Mouse (Mus musculus): ENCODE measurements around the gene Fosl2. TPM values are rescaled to one million over a fixed set of nuclear protein-coding genes. Genes with fewer than 3 reads are reported as not detected.

The Fosl2 gene
- polyA plus RNA-seq, 1 experiment from 2014 or later = 0.63 TPM

DNA sequence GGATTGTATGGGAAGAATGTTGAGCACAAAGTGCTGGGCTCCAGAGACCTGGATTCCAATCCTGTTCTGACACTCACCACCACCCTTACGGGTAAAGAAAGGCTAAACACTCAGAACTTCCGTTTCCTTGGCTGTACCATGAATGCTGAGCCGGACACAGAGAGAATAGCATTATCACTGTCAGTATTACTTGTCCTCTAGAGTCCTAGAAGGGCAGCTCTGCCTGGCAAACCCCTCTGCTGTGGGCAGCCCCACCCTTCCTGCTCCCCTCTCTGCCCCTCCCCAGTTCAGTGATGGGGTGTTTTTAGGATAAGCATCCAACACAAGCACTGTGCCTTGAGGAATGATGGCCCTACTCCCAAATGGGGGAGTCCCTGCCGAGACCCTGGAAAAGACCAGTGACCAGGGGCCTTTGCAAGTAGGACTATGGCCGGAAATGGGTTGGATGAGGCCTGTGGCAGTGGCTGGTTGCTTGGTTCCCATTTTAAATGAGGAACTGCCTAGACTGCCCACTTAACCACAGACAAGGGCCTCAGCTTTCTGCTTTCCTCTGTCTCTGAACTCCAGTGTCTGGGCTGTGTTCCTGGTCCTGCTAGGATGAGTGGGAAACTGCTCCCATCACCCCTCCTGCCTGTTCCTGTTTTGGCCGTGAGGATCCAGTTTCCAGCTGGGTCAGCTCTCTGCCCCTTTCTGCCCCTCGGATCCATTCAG, 23.2 kb upstream of the Fosl2 start:
- no peaks in the 10 kb centered on the region for H3K9me3 ChIP-seq (replicated peaks)
- no peaks in the 10 kb centered on the region for H3K27me3 ChIP-seq (ENCODE audit: low read depth, poor library complexity, severe bottlenecking)
- H3K4me1 ChIP-seq = no peaks in the 10 kb centered on the region
- WGBS = 78% methylated on average over 7 of the region's 7 CpGs
- no peaks in the 10 kb centered on the region for H3K36me3 ChIP-seq
- DNase-seq (ENCODE audit: low spot score) = no peak
- H3K4me3 ChIP-seq = no peak overlapping the region
- H3K27ac ChIP-seq = no peak overlapping the region

DNA sequence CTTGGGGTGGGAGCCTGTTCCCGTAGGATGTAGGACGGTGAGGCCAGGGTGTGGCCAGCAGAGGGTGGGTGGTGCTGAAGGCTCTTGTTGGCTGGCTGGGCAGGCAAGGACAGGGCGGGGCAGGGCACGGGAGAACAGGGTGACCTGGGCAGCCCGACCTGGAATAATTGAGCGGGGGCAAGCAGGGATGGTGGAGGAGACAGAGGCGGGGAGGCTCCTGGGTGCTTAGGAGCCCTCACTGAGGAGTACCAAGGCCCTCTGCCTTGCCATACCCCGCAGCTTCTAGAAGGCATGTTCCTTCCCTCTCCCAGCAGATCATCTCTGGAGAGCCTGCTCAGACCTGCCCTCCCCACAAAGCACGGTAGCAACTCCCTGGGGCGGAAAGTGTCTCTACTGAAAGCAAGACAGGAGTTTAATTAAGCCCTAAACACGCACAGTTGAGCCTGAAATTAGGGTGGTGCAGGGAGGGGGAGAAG, 14.7 kb upstream of the Fosl2 start:
- Histone ChIP-seq H3K4me3 (no peak overlapping the region), H3K36me3 (no peaks in the 10 kb centered on the region), H3K27me3 (ENCODE audit: low read depth, poor library complexity, severe bottlenecking) (no peaks in the 10 kb centered on the region), H3K27ac (no peak overlapping the region; the same call in 1 of the 2 replicates), H3K4me1 (peaks cover 14% of the 10 kb centered on the region), H3K9me3 (replicated peaks) (no peaks in the 10 kb centered on the region)
- DNase-seq (ENCODE audit: low spot score) = no peak
- 45% methylated on average over 11 of the region's 11 CpGs for WGBS

- H3K9me3 ChIP-seq (replicated peaks) = no peaks in the 10 kb centered on the region
- H3K4me1 ChIP-seq = peaks cover 14% of the 10 kb centered on the region
- 75% methylated on average over 6 of the region's 6 CpGs for WGBS
- H3K27me3 ChIP-seq (ENCODE audit: low read depth, poor library complexity, severe bottlenecking) = no peaks in the 10 kb centered on the region
- DNase-seq (ENCODE audit: low spot score) = no peak
- no peak overlapping the region for H3K27ac ChIP-seq
- H3K36me3 ChIP-seq = no peaks in the 10 kb centered on the region
- H3K4me3 ChIP-seq = no peak overlapping the region
These were observed 13.7 kb upstream of the Fosl2 start for GRCm38 (mm10) chr5:32121936-32122335.

- Histone ChIP-seq H3K4me1 (peaks cover 14% of the 10 kb centered on the region), H3K9me3 (replicated peaks) (no peaks in the 10 kb centered on the region), H3K27me3 (ENCODE audit: low read depth, poor library complexity, severe bottlenecking) (no peaks in the 10 kb centered on the region), H3K36me3 (no peaks in the 10 kb centered on the region), H3K4me3 (no peak overlapping the region), H3K27ac (no peak overlapping the region)
- DNase-seq (ENCODE audit: low spot score) = no peak
- 87% methylated on average over 5 of the region's 5 CpGs for WGBS
These were observed 13.2 kb upstream of the Fosl2 start for GRCm38 (mm10) chr5:32122363-32122762.

DNA sequence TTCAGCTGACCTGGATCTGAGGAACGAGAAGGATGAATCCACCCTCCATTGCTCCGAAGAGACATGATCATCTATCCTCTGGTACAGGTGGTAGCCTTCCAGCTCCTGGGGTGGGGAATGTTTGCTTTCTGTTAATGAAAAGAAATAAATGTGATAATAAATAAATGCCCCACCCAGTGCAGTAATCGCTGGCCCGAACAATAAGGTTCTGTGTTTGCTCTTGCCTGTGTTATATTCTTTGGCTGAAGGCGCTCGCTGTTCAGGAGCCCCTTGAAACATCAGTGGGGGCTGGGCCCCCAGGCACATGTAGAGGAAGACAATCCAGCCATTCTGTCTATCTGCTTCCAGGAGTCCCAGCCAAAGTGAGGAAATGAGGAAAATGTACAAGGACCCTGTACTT, 10.6 kb upstream of the Fosl2 start:
- WGBS = 89% methylated on average over 6 of the region's 6 CpGs
- H3K27ac ChIP-seq = no peak overlapping the region

DNA sequence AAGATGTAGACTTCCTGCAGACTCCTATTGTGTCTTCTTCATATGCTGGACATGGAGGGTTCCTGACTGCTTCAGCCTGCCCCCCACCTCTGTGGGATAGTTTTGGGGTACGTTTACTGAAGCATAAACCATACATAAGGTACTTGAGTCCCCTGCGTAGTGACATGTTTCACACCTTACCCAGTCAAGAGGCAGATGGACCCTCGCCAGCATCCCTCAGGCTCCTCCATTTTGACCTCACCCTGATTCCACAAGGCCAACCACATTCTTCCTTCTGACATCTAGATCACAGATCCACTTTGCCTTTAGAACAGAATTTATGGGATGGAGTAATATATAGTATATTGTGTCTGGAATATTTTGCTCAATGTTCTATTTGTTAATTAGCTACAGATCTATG, 8.4 kb upstream of the Fosl2 start:
- H3K4me1 ChIP-seq = peaks cover 4% of the 10 kb centered on the region; the same call in 1 of the 2 replicates
- no peak for DNase-seq (ENCODE audit: low spot score)
- H3K27me3 ChIP-seq (ENCODE audit: low read depth, poor library complexity, severe bottlenecking) = peaks cover 21% of the 10 kb centered on the region
- H3K9me3 ChIP-seq (replicated peaks) = no peaks in the 10 kb centered on the region
- 88% methylated on average over 3 of the region's 3 CpGs for WGBS
- no peak overlapping the region for H3K27ac ChIP-seq
- H3K36me3 ChIP-seq = no peaks in the 10 kb centered on the region
- H3K4me3 ChIP-seq = no peak overlapping the region

More for the DNA sequence above, 10.6 kb upstream of the Fosl2 start:
- Histone ChIP-seq H3K27me3 (ENCODE audit: low read depth, poor library complexity, severe bottlenecking) (no peaks in the 10 kb centered on the region), H3K36me3 (no peaks in the 10 kb centered on the region), H3K4me3 (no peak overlapping the region), H3K4me1 (peaks cover 16% of the 10 kb centered on the region), H3K9me3 (replicated peaks) (no peaks in the 10 kb centered on the region)
- DNase-seq (ENCODE audit: low spot score) = no peak

- H3K27me3 ChIP-seq (ENCODE audit: low read depth, poor library complexity, severe bottlenecking) = peaks cover 28% of the 10 kb centered on the region
- WGBS = 44% methylated on average over 3 of the region's 3 CpGs
These were observed 7.7 kb upstream of the Fosl2 start for GRCm38 (mm10) chr5:32127927-32128326.

DNA sequence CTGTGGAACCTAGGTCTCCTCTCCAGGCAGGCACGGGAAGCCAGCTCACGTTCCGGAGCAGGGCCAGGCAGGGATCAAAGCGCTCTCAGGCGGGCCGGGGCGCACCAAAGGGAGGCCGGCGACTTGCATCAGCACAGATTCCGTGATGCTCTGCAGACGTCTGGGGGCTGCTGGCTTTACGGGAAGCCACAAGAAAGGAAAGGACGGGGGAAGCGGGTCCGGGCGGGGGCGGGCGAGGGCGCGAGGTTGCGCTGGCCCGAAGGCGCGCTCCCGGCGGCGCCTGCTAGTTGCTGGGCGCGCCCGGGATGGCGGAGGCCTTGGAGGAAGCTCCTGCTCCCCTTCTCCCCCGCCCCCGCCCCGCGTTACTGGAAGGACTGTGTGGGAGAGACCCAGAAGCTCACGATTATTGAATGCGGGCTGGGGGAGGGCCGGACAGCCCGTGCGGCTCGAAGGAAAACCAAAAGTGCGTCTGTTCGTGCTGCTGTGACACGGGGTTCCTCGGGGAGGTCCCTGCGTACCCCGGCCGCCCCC, 2.6 kb upstream of the Fosl2 start:
- under 1% methylated on average over 47 of the region's 48 CpGs for WGBS
- Histone ChIP-seq H3K36me3 (no peaks in the 10 kb centered on the region), H3K4me1 (peaks cover 47% of the 10 kb centered on the region), H3K27me3 (ENCODE audit: low read depth, poor library complexity, severe bottlenecking) (peaks cover 60% of the 10 kb centered on the region), H3K9me3 (replicated peaks) (no peaks in the 10 kb centered on the region), H3K27ac (peak overlapping the region; percentile 82), H3K4me3 (peak overlapping the region; percentile 69)
- peak; percentile 81 for DNase-seq (ENCODE audit: low spot score)

More at GRCm38 (mm10) chr5:32127927-32128326, 7.7 kb upstream of the Fosl2 start:
- Histone ChIP-seq H3K36me3 (no peaks in the 10 kb centered on the region), H3K4me3 (no peak overlapping the region), H3K9me3 (replicated peaks) (no peaks in the 10 kb centered on the region), H3K4me1 (peaks cover 11% of the 10 kb centered on the region), H3K27ac (no peak overlapping the region)
- no peak for DNase-seq (ENCODE audit: low spot score)

GRCm38 (mm10) chr5:32133549-32134004, 2.0 kb upstream of the Fosl2 start:
- Histone ChIP-seq H3K36me3 (no peaks in the 10 kb centered on the region), H3K9me3 (replicated peaks) (no peaks in the 10 kb centered on the region), H3K27me3 (ENCODE audit: low read depth, poor library complexity, severe bottlenecking) (peaks cover 66% of the 10 kb centered on the region), H3K27ac (peak overlapping the region; percentile 82), H3K4me3 (peak overlapping the region; percentile 69), H3K4me1 (peaks cover 52% of the 10 kb centered on the region)
- DNase-seq (ENCODE audit: low spot score) = peak; percentile 70
- WGBS = under 1% methylated on average over 20 of the region's 20 CpGs

DNA sequence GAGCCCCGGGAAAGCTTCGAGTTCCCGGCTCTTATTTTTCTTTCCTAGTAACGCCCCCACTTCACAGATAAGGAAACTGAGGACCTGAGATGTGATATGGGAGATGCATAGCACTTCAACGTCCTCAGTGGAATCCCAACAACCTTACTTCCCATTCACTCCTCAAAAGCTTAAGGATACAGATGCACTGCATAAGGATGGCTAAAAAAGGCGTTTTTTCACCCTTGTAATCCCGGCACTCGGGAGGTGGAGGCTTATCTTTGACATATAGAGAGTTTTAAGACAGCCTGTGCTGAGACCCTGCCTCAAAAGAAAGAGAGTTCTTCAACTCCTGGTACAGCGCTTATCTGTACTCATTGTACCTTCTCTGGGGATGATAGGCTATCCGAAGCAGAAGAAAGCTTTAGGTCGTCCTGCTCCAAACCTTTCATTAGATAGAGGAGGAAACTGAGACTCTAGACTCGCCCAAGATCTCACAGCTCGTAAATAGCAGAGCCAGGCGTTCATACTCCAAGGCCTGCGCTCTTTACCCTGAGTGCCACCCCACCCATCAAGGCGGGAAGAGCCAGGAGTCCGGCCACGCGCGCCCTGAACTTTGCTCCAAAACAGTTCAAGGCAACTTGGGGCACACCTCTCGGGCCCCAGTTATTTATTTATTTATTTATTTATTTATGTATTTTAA, 1.4 kb upstream of the Fosl2 start:
- H3K9me3 ChIP-seq (replicated peaks) = no peaks in the 10 kb centered on the region
- DNase-seq (ENCODE audit: low spot score) = peak; percentile 38
- no peaks in the 10 kb centered on the region for H3K36me3 ChIP-seq
- WGBS = 3% methylated on average over 21 of the region's 21 CpGs
- peak overlapping the region; percentile 69 for H3K4me3 ChIP-seq
- peaks cover 57% of the 10 kb centered on the region for H3K4me1 ChIP-seq
- peaks cover 68% of the 10 kb centered on the region for H3K27me3 ChIP-seq (ENCODE audit: low read depth, poor library complexity, severe bottlenecking)
- peak overlapping the region; percentile 82; the same call in 1 of the 2 replicates for H3K27ac ChIP-seq

DNA sequence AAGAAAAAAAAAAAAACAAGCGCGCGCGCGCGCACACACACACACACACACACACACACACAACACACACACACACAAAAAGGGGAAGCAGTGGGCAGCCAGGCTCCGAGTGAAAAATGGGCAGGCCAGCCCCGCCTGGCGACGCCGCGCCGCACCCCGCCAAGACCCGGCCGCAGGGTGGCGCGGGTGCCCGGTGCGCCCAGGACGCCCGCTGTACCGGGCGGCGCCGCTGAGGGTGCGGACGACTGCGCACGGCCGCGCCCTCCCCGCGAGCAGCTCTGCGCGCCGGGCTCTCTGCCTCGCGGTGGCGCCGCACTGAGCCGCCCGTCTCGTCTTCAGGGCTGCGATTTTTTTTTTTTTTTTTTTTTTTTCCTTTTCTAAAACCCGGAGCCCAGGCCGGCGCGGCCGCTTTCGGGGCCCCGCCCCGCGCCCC, 682 bp upstream of the Fosl2 start:
- H3K27ac ChIP-seq = peak overlapping the region; percentile 90
- WGBS = under 1% methylated on average over 50 of the region's 54 CpGs
- H3K4me1 ChIP-seq = peaks cover 57% of the 10 kb centered on the region
- no peaks in the 10 kb centered on the region for H3K9me3 ChIP-seq (replicated peaks)
- no peak for DNase-seq (ENCODE audit: low spot score)
- peaks cover 68% of the 10 kb centered on the region for H3K27me3 ChIP-seq (ENCODE audit: low read depth, poor library complexity, severe bottlenecking)
- peak overlapping the region; percentile 69 for H3K4me3 ChIP-seq
- H3K36me3 ChIP-seq = no peaks in the 10 kb centered on the region

DNA sequence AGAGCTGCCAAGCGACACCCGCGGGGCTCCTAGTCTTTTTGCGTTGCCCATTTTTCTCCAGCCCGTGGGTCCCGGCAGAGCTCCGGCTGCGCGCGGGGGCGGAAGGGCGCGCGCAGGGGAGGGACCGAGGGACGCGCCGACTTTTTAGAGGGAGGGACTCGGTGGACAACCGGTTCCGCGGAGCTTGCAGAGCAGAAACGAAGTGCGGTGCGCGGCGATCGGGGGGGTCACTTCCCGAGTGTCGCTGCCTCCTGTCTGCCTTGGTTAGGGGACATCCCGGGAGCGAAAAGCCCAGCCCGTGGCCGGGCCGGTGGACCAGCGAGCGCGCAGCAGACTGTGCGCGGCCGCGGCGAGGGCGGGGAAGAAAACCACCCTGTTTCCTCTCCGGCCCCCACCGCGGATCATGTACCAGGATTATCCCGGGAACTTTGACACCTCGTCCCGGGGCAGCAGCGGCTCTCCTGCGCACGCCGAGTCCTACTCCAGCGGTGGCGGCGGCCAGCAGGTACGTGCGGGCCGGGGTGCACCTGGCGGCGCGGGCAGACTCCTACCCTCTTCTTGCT, 781 bp downstream of the Fosl2 start:
- H3K27me3 ChIP-seq (ENCODE audit: low read depth, poor library complexity, severe bottlenecking) = peaks cover 56% of the 10 kb centered on the region
- H3K9me3 ChIP-seq (replicated peaks) = no peaks in the 10 kb centered on the region
- H3K27ac ChIP-seq = peak overlapping the region; percentile 90
- peak overlapping the region; percentile 69 for H3K4me3 ChIP-seq
- H3K4me1 ChIP-seq = peaks cover 60% of the 10 kb centered on the region
- under 1% methylated on average over 59 of the region's 63 CpGs for WGBS
- H3K36me3 ChIP-seq = no peaks in the 10 kb centered on the region
- peak; percentile 67 for DNase-seq (ENCODE audit: low spot score)

All from limb, embryonic 10.5 days (tissue).